Mouse (Mus musculus) embryonic facial prominence, embryonic 14.5 days (tissue): ENCODE measurements around the gene Phrf1. TPM values are rescaled to one million over a fixed set of nuclear protein-coding genes. Genes with fewer than 3 reads are reported as not detected.
A peak's percentile ranks its signal among the peaks of the same experiment; 100 is the strongest.

Experiments
- ATAC-seq: fragments of 200-750 bp; cut with Nextera tagmentation; 2 replicates; pipeline ENCODE4 v1.8.0; 2017; ENCODE audit warnings: low read depth, moderate number of reproducible peaks, moderate TSS enrichment
- DNase-seq: peaks from one replicate; pipeline ENCODE4 v3.0.0-alpha.2; 2015; ENCODE audit warnings: low spot score
- H3K27ac ChIP-seq: fragments of 300-500 bp; sonication (generic); replicated peaks from 2 replicates; pipeline ENCODE4 v1.5.1; 2014; ENCODE audit warnings: low read depth, mild to moderate bottlenecking, low read length, moderate library complexity
- H3K27me3 ChIP-seq: fragments of 300-500 bp; sonication (generic); replicated peaks from 2 replicates; pipeline ENCODE4 v1.6.1; 2014; ENCODE audit warnings: low read length; ENCODE audit not compliant: control insufficient read depth, insufficient read depth
- H3K36me3 ChIP-seq: fragments of 300-500 bp; sonication (generic); 2 replicates; pipeline ENCODE4 v1.6.1; 2014; ENCODE audit warnings: low read length, mixed read lengths; ENCODE audit not compliant: control insufficient read depth, insufficient read depth
- H3K4me1 ChIP-seq: fragments of 300-500 bp; sonication (generic); 2 replicates; pipeline ENCODE4 v1.6.1; 2014; ENCODE audit warnings: antibody characterized with exemption, low read length; ENCODE audit not compliant: control insufficient read depth, insufficient read depth
- H3K4me2 ChIP-seq: fragments of 300-500 bp; sonication (generic); 2 replicates; pipeline ENCODE4 v1.6.1; 2014; ENCODE audit warnings: low read depth, mild to moderate bottlenecking, low read length, moderate library complexity, mixed read lengths
- H3K4me3 ChIP-seq: fragments of 300-500 bp; sonication (generic); 2 replicates; pipeline ENCODE4 v1.5.1; 2014; ENCODE audit warnings: low read depth, mild to moderate bottlenecking, low read length
- H3K9ac ChIP-seq: fragments of 300-500 bp; sonication (generic); 2 replicates; pipeline ENCODE4 v1.6.1; 2014; ENCODE audit warnings: low read depth, mild to moderate bottlenecking, low read length, moderate library complexity, mixed read lengths
- H3K9me3 ChIP-seq: fragments of 300-500 bp; sonication (generic); 2 replicates; pipeline ENCODE4 v1.6.1; 2016; ENCODE audit warnings: low read length; ENCODE audit not compliant: control insufficient read depth
- WGBS: fragments of 180-500 bp; shearing (Covaris S2); extraction: QIAGEN DNeasy Blood & Tissue Kit; methylation state at CpG from one replicate; pipeline ENCODE4 v1.1.7; 2014; 5-methylcytosine and 5-hydroxymethylcytosine counted together
- polyA plus RNA-seq: library from polyadenylated mRNA; unstranded; fragments of >200 nt; fragmentation: Nextera tagmentation; extraction: Ambion mirVana; gene quantifications from 2 replicates; pipeline ENCODE4 v1.2.1, GENCODE M21; 2014

Gene Phrf1
- polyA plus RNA-seq, 1 experiment from 2014 or later = 59.8 TPM

DNA sequence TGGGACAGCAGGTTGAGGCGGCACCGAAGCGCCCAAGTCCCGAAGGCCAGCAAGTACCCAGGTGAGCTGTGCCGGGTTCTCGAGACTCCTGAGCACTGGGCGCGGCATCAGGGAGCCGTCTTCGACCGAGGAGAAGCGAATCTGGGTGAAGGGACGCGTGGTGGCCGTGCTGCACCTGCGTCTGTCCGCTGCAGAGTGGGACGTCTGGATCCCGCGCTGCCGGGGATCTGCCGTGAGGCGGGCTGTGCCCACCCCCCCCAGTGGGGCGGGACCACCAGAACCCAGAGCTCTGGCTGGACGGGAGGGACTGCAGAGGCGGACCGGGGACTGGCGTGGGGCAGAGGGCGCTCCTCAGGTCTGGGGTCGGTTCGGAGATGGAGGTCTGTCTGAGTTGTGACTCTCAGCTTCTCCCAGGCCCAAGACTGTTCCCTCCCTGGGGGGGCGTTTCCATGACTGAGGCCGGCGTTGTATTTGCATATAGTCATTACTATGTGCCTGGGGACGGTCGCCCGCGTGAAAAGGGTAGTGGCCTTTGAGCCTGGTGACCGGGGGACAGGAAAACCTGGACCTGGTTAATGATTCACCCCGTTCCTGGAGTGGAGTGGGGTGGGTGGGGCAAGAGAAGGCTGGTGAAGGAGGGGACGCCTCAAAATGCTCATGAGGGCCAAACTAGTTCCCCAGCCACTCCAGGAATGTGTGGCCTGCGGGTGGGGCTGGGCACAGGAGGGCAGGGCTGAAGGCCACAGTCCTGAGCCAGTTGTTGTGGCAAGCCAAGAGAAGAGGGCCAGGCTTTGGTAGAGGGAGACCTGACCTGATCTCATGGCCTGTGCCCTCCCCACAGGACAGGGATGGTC lies 12.5 kb upstream of the Phrf1 start:
- H3K4me1 ChIP-seq = peaks cover 11% of the 10 kb centered on the region; the same call in 1 of the 2 replicates
- H3K27ac ChIP-seq = peak overlapping the region; percentile 53
- WGBS = 1% methylated on average over 24 of the region's 42 CpGs
- DNase-seq = no peak
- ATAC-seq = peak; percentile 66
- peak overlapping the region; percentile 63 for H3K9ac ChIP-seq
- H3K27me3 ChIP-seq = no peaks in the 10 kb centered on the region
- no peaks in the 10 kb centered on the region for H3K9me3 ChIP-seq
- H3K4me2 ChIP-seq = peak overlapping the region; percentile 69
- peak overlapping the region; percentile 54 for H3K4me3 ChIP-seq
- H3K36me3 ChIP-seq = peaks cover 10% of the 10 kb centered on the region; the same call in 1 of the 2 replicates

DNA sequence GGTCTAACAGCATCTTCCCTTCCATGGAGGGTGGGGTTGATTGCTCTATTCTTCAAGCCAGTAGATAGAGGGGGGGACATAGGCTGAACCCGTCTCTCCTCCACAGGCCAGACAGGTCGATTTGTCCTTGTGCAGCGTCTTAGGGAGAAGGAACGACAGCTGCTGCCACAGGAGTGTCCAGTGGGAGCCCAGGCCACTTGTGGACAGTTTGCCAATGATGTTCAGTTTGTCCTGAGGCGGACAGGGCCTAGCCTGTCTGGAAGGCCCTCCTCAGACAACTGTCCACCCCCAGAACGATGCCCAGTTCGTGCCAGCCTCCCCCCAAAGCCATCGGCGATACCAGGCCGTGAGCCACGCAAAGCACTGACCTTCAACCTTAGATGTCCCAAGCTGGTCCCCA lies 11.7 kb upstream of the Phrf1 start:
- 87% methylated on average over 11 of the region's 11 CpGs for WGBS
- Histone ChIP-seq H3K4me3 (peak overlapping the region; percentile 54; the same call in 1 of the 2 replicates), H3K36me3 (peaks cover 10% of the 10 kb centered on the region; the same call in 1 of the 2 replicates), H3K4me1 (peaks cover 13% of the 10 kb centered on the region), H3K27me3 (no peaks in the 10 kb centered on the region), H3K4me2 (peak overlapping the region; percentile 69), H3K9me3 (no peaks in the 10 kb centered on the region), H3K27ac (no peak overlapping the region), H3K9ac (no peak overlapping the region)
- no peak for ATAC-seq
- no peak for DNase-seq

DNA sequence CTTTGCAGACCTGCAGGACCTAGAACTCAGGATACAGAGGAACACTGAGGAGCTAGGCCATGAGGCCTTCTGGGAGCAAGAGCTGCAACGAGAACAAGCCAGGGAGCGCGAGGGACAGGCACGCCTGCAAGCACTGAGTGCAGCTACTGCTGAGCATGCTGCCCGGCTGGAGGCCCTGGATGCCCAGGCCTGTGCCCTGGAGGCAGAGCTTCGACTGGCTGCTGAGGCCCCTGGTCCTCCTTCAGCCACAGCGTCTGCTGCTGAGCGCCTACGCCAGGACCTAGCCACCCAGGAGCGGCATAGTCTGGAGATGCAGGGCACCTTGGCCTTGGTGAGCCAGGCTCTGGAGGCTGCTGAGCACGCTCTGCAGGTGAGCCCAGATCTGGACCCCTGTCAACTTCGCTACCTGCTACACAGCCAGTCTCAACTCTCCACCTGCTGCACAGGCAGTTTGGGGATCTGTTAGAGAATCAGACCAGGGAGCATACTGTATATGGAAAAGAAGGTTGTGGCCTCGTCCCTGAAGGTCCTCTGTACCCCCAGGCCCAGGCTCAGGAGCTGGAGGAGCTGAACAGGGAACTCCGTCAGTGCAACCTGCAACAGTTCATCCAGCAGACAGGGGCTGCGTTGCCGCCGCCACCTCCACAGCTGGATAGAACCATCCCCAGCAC lies 11.1 kb upstream of the Phrf1 start:
- DNase-seq = no peak
- H3K9me3 ChIP-seq = no peaks in the 10 kb centered on the region
- H3K9ac ChIP-seq = no peak overlapping the region
- H3K27me3 ChIP-seq = no peaks in the 10 kb centered on the region
- no peak for ATAC-seq
- no peak overlapping the region for H3K4me3 ChIP-seq
- H3K4me2 ChIP-seq = peak overlapping the region; percentile 69; the same call in 1 of the 2 replicates
- H3K27ac ChIP-seq = no peak overlapping the region
- peaks cover 19% of the 10 kb centered on the region for H3K4me1 ChIP-seq
- peaks cover 10% of the 10 kb centered on the region; the same call in 1 of the 2 replicates for H3K36me3 ChIP-seq
- 83% methylated on average over 13 of the region's 17 CpGs for WGBS

DNA sequence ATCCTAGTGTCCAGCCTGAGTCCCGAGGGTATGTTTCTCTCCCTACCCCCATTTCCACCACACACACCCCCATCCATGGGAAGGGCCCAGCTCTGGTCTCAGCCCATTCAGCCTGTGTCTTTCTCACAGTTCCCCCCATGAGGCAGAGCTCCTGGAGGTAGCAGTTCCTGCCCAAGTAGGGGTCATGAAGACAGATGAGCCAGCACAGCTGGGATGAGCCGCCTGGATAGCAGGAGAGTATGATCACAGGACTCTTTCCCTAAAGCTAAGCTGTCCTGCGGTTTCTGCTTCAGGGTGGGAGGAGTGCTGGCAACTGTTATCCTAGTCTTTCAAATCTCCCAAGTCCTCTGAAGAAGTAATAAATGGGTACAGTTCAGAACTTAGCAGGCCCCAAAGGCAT lies 10.4 kb upstream of the Phrf1 start:
- H3K27me3 ChIP-seq = no peaks in the 10 kb centered on the region
- H3K9me3 ChIP-seq = no peaks in the 10 kb centered on the region
- ATAC-seq = no peak
- peaks cover 23% of the 10 kb centered on the region for H3K4me1 ChIP-seq
- no peak overlapping the region for H3K4me3 ChIP-seq
- 72% methylated on average over 3 of the region's 3 CpGs for WGBS
- 0 out of 2 replicates have a peak overlapping the region, but pooled peaks have one; percentile 6 for H3K9ac ChIP-seq
- H3K4me2 ChIP-seq = no peak overlapping the region
- H3K36me3 ChIP-seq = peaks cover 10% of the 10 kb centered on the region; the same call in 1 of the 2 replicates
- no peak for DNase-seq
- H3K27ac ChIP-seq = no peak overlapping the region

DNA sequence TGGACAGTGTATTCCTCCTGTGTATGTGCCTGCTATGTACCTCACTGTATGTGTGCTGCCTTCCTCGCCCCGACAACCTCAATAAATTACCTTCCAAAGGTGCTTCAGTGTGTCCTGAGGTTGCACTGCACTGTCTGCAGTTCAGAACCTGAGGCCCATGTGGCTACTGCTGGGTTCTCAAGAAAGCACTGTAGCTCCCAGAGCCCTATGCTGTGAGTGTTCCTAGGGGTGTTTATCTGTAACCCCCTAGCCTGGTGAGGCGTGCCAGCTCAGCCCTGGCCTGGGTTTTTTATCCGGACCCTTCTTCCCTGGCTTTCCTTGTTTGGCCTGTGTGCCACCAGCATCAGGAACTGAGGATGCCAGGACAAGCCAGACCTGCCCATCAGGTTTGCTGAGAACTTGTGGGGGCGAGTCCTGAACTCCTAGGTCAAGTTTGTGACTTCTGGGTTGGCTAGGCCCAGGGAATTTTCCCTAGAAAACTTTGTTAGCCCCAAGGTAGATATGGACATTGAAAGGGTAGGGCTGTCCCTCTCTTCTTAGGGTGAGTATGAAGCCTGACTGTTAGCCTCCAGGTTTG lies 9.9 kb upstream of the Phrf1 start:
- WGBS = 73% methylated on average over 5 of the region's 5 CpGs
- peaks cover 10% of the 10 kb centered on the region; the same call in 1 of the 2 replicates for H3K36me3 ChIP-seq
- no peak overlapping the region for H3K27ac ChIP-seq
- 0 out of 2 replicates have a peak overlapping the region, but pooled peaks have one; percentile 6 for H3K9ac ChIP-seq
- no peak for ATAC-seq
- H3K4me1 ChIP-seq = peaks cover 23% of the 10 kb centered on the region
- no peak overlapping the region for H3K4me2 ChIP-seq
- no peak for DNase-seq
- no peaks in the 10 kb centered on the region for H3K27me3 ChIP-seq
- no peaks in the 10 kb centered on the region for H3K9me3 ChIP-seq
- no peak overlapping the region for H3K4me3 ChIP-seq

DNA sequence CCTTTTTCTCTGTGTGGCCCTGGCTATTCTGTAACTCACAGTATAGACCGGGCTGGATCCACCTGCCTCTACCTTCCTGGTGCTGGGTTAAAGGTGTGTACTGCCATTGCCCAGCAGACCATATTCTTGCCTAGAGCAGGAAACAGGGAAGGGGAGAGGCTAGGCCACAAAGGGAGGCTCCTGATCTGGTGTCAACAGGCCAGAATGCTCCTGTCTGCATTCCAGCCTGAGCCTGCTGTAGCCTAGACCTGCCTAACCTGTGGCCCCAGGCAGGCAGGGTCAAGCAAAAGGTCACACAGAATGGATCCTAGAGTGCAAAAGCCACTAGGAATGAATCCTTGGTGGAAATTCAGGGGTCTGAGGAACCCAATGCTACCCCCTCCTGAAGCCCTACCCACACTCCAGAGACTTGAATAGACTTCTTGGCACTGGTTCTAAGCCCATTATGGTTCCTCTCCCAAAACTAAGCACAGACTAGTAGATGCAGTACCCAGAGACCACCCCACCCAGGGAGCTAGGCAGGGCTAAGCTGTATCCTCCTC lies 9.0 kb upstream of the Phrf1 start:
- Histone ChIP-seq H3K36me3 (peaks cover 10% of the 10 kb centered on the region; the same call in 1 of the 2 replicates), H3K27me3 (no peaks in the 10 kb centered on the region), H3K4me3 (no peak overlapping the region), H3K4me1 (peaks cover 23% of the 10 kb centered on the region), H3K9me3 (no peaks in the 10 kb centered on the region), H3K27ac (no peak overlapping the region), H3K4me2 (no peak overlapping the region), H3K9ac (no peak overlapping the region)
- DNase-seq (no peak), ATAC-seq (no peak)
- 95% methylated on average over 1 of the region's 1 CpGs for WGBS

DNA sequence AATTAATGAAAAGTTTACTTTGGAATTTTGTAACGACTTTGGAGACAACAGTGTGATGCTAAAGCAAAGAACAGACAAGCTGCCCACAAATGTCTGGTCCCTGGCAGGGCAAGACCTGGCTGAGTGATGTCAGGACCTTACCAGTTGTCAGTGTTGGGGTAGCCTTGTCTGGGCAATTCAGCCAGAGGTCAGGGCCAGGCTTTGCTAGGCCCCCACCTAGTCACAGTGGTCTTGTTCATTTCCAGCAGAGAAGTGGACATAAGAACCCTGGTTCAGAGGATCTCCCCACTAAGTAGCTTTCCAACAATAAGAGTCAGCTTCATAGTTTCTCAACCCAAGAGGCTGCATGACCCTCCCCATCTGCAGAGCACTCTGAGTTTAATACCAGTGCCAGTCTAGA lies 8.2 kb upstream of the Phrf1 start:
- Histone ChIP-seq H3K27ac (no peak overlapping the region), H3K9ac (peak overlapping the region; percentile 78; the same call in 1 of the 2 replicates), H3K4me1 (peaks cover 23% of the 10 kb centered on the region), H3K4me3 (peak overlapping the region; percentile 63; the same call in 1 of the 2 replicates), H3K27me3 (no peaks in the 10 kb centered on the region), H3K36me3 (peaks cover 10% of the 10 kb centered on the region; the same call in 1 of the 2 replicates), H3K4me2 (peak overlapping the region; percentile 89), H3K9me3 (no peaks in the 10 kb centered on the region)
- 83% methylated on average over 1 of the region's 1 CpGs for WGBS
- ATAC-seq (no peak), DNase-seq (no peak)
